Mouse (Mus musculus): ENCODE results near the gene Acsf3. TPM values are rescaled to one million over a fixed set of nuclear protein-coding genes. Genes with fewer than 3 reads are reported as not detected.

Gene Acsf3
- total RNA-seq, 1 experiment, result 11.7 TPM

GRCm38 (mm10) chr8:122737886-122738285, 37.4 kb upstream of the Acsf3 start:
- Histone ChIP-seq H3K4me3 (ENCODE audit: insufficient read depth in 1 of 2, low read depth in 1 of 2, low read length in 2 of 2, poor library complexity in 1 of 2, severe bottlenecking in 1 of 2) (no peak overlapping the region), H3K36me3 (ENCODE audit: control insufficient read depth, insufficient read depth, low read length, poor library complexity, severe bottlenecking) (no peaks in the 10 kb centered on the region), H3K9ac (ENCODE audit: insufficient read depth, low read depth, low read length, poor library complexity, severe bottlenecking) (no peak overlapping the region), H3K9me3 (ENCODE audit: control insufficient read depth, insufficient read depth, low read depth, low read length) (no peaks in the 10 kb centered on the region), H3K27ac (ENCODE audit: insufficient read depth, low read depth, low read length, poor library complexity, severe bottlenecking) (no peak overlapping the region), H3K4me1 (ENCODE audit: control insufficient read depth in 2 of 2, insufficient read depth in 2 of 2, low read length in 2 of 2, poor library complexity in 1 of 2) (peaks cover 0 to 4% of the 10 kb centered on the region in 2 experiments; a peak in 1 of 4 replicates)
- in situ Hi-C loops (cut with MboI; ENCODE audit: low sequenced_read_pairs in 2 of 2, unreplicated experiment in 2 of 2), result no loop called here
- TF ChIP-seq MAFK (IDR thresholded peaks at IDR 0.05; ENCODE audit: insufficient read depth, low read depth, low read length) (no peak), CHD2 (IDR thresholded peaks at IDR 0.05; ENCODE audit: low read depth, low read length) (no peak), HCFC1 (IDR thresholded peaks at IDR 0.05; ENCODE audit: borderline replicate concordance, insufficient read depth, low read length) (no peak), ZC3H11A (IDR thresholded peaks at IDR 0.05; ENCODE audit: borderline replicate concordance, low read depth, low read length) (no peak), ZNF384 (IDR thresholded peaks at IDR 0.05; ENCODE audit: low read depth, low read length) (no peak)
- no peak for DNase-seq (ENCODE audit: low read depth, low spot score)

- in situ Hi-C loops (cut with MboI; ENCODE audit: low sequenced_read_pairs in 2 of 2, unreplicated experiment in 2 of 2), result no loop called here
- H3K9me3 ChIP-seq (ENCODE audit: control insufficient read depth, insufficient read depth, low read depth, low read length), result no peaks in the 10 kb centered on the region
- H3K4me3 ChIP-seq (ENCODE audit: insufficient read depth in 1 of 2, low read depth in 1 of 2, low read length in 2 of 2, poor library complexity in 1 of 2, severe bottlenecking in 1 of 2), result no peak overlapping the region; a peak in 1 of 4 replicates
- no peak overlapping the region; the same call in 1 of the 2 replicates for H3K9ac ChIP-seq (ENCODE audit: insufficient read depth, low read depth, low read length, poor library complexity, severe bottlenecking)
- DNase-seq (ENCODE audit: low read depth, low spot score), result no peak
- no peaks in the 10 kb centered on the region for H3K36me3 ChIP-seq (ENCODE audit: control insufficient read depth, insufficient read depth, low read length, poor library complexity, severe bottlenecking)
- no peak for TF ChIP-seq ZNF384 (IDR thresholded peaks at IDR 0.05; ENCODE audit: low read depth, low read length)
- TF ChIP-seq ZC3H11A (IDR thresholded peaks at IDR 0.05; ENCODE audit: borderline replicate concordance, low read depth, low read length), result no peak
- no peak for TF ChIP-seq MAFK (IDR thresholded peaks at IDR 0.05; ENCODE audit: insufficient read depth, low read depth, low read length)
- no peak for TF ChIP-seq HCFC1 (IDR thresholded peaks at IDR 0.05; ENCODE audit: borderline replicate concordance, insufficient read depth, low read length)
- no peak for TF ChIP-seq CHD2 (IDR thresholded peaks at IDR 0.05; ENCODE audit: low read depth, low read length)
- peaks cover 0 to 4% of the 10 kb centered on the region in 2 experiments; a peak in 1 of 4 replicates for H3K4me1 ChIP-seq (ENCODE audit: control insufficient read depth in 2 of 2, insufficient read depth in 2 of 2, low read length in 2 of 2, poor library complexity in 1 of 2)
- H3K27ac ChIP-seq (ENCODE audit: insufficient read depth, low read depth, low read length, poor library complexity, severe bottlenecking), result no peak overlapping the region
Observed at GRCm38 (mm10) chr8:122739102-122739725, 36.1 kb upstream of the Acsf3 start.

GRCm38 (mm10) chr8:122742471-122742870, 32.8 kb upstream of the Acsf3 start:
- no peak for DNase-seq (ENCODE audit: low read depth, low spot score)
- no peaks in the 10 kb centered on the region for H3K36me3 ChIP-seq (ENCODE audit: control insufficient read depth, insufficient read depth, low read length, poor library complexity, severe bottlenecking)
- H3K9ac ChIP-seq (ENCODE audit: insufficient read depth, low read depth, low read length, poor library complexity, severe bottlenecking), result no peak overlapping the region
- no peaks in the 10 kb centered on the region for H3K9me3 ChIP-seq (ENCODE audit: control insufficient read depth, insufficient read depth, low read depth, low read length)
- H3K4me3 ChIP-seq (ENCODE audit: insufficient read depth in 1 of 2, low read depth in 1 of 2, low read length in 2 of 2, poor library complexity in 1 of 2, severe bottlenecking in 1 of 2), result no peak overlapping the region
- in situ Hi-C loops (cut with MboI; ENCODE audit: low sequenced_read_pairs in 2 of 2, unreplicated experiment in 2 of 2), result no loop called here
- H3K27ac ChIP-seq (ENCODE audit: insufficient read depth, low read depth, low read length, poor library complexity, severe bottlenecking), result no peak overlapping the region
- peaks cover 0 to 8% of the 10 kb centered on the region in 2 experiments; a peak in 1 of 4 replicates for H3K4me1 ChIP-seq (ENCODE audit: control insufficient read depth in 2 of 2, insufficient read depth in 2 of 2, low read length in 2 of 2, poor library complexity in 1 of 2)
- no peak for TF ChIP-seq ZC3H11A (IDR thresholded peaks at IDR 0.05; ENCODE audit: borderline replicate concordance, low read depth, low read length)
- no peak for TF ChIP-seq MAFK (IDR thresholded peaks at IDR 0.05; ENCODE audit: insufficient read depth, low read depth, low read length)
- no peak for TF ChIP-seq ZNF384 (IDR thresholded peaks at IDR 0.05; ENCODE audit: low read depth, low read length)
- no peak for TF ChIP-seq HCFC1 (IDR thresholded peaks at IDR 0.05; ENCODE audit: borderline replicate concordance, insufficient read depth, low read length)
- no peak for TF ChIP-seq CHD2 (IDR thresholded peaks at IDR 0.05; ENCODE audit: low read depth, low read length)

- Histone ChIP-seq H3K27ac (ENCODE audit: insufficient read depth, low read depth, low read length, poor library complexity, severe bottlenecking) (no peak overlapping the region), H3K4me3 (ENCODE audit: insufficient read depth in 1 of 2, low read depth in 1 of 2, low read length in 2 of 2, poor library complexity in 1 of 2, severe bottlenecking in 1 of 2) (no peak overlapping the region), H3K36me3 (ENCODE audit: control insufficient read depth, insufficient read depth, low read length, poor library complexity, severe bottlenecking) (no peaks in the 10 kb centered on the region), H3K9me3 (ENCODE audit: control insufficient read depth, insufficient read depth, low read depth, low read length) (no peaks in the 10 kb centered on the region), H3K4me1 (ENCODE audit: control insufficient read depth in 2 of 2, insufficient read depth in 2 of 2, low read length in 2 of 2, poor library complexity in 1 of 2) (peaks cover 0 to 4% of the 10 kb centered on the region in 2 experiments; a peak in 1 of 4 replicates), H3K9ac (ENCODE audit: insufficient read depth, low read depth, low read length, poor library complexity, severe bottlenecking) (no peak overlapping the region)
- no peak for TF ChIP-seq ZC3H11A (IDR thresholded peaks at IDR 0.05; ENCODE audit: borderline replicate concordance, low read depth, low read length)
- DNase-seq (ENCODE audit: low read depth, low spot score), result no peak
- in situ Hi-C loops (cut with MboI; ENCODE audit: low sequenced_read_pairs in 2 of 2, unreplicated experiment in 2 of 2), result no loop called here
Observed at GRCm38 (mm10) chr8:122745022-122745749, 30.1 kb upstream of the Acsf3 start.
